Mouse (Mus musculus) thymus, postnatal 10 days (tissue): ENCODE measurements around the gene Irak3.
"Not testable (repeated sequence)": the region's sequence is repeated elsewhere in the genome, so short reads cannot be mapped to it uniquely, and the experiment has no call there.

Experiments
- DNase-seq, 2 experiments: peaks; one replicate each; pipeline ENCODE4 v3.0.0; 2021; ENCODE audit warnings: low spot score in 2 of 2

Gene Irak3

DNA sequence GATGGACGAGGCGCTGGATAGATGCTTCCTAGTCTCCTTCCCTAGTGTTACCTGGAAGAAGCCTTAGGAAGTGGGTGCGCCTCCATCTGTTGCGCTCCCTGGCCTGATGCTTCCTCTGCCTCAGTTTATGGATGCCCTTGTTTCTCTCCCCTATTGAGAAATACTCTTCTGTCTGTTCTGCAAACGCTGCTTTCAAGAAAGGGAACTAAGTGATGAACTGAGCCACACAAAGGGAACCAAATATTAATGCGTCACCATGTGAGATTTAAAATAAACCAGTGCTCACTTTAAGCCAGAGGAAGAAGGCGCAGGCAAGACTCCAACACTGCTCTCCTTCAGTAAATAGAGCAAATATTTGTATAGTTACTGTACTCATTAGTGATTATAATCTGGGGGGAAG is 38.4 kb downstream of the Irak3 start:
- DNase-seq: no peak

DNA sequence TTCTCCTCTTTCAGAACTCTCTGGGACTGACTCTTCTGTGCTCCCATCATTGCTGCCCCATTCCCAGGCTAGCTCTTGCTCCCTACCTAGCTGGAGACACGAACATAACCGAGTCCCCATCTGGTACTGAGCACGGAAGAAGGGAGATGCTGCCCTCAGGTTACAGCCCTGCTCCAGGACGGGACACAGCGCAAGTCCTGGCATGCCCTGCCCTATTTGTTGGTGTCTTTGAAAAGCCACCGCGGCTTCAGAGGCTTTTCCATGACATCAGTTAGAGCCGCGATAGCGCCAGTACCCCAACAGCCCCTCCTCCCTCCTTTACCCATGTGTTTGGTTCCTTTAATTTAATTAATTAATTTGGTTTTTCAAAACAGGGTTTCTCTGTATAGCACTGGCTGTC is 39.1 kb downstream of the Irak3 start:
- no peak for DNase-seq

DNA sequence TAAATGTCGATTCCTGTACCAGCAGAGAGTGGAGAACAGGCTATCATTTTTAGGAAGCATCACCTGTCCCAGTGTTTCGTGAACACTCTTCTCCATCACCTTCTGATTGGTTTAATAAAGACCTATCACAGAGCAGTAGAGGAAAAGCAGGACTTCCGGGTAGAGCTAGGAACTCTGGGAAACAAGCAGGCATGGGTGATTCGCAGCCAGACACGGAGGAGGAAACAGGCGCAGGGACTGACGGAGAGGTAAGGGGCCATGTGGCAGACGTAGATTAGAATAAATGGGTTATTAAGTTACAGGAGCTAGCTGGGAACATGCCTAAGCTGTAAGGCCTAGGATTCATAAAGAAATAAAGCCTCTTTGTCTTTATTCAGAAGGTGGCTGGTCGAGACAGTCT is 41.4 kb downstream of the Irak3 start:
- no peak for DNase-seq

DNA sequence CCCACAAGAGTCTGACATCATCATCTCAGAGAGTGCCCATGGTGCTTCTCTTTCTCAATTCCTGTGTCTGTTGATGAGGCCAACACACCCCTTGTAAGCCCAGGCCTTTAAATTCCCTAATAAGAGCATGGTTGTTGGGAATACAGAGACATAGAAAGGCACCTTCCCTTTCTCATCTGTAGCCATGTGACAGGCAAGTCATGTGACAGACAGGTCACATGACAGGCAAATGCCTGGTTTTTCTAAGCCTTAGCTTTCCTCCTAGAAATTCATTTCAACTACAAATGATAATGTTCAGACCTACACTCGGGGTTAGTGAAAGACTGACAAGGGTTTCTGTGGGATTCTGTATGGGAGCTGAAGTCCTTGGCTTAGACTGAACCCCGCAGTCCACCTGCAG is 48.0 kb downstream of the Irak3 start:
- DNase-seq: no peak

- no peak for DNase-seq
These were observed 50.3 kb downstream of the Irak3 start for GRCm38 (mm10) chr10:120151672-120152071.

GRCm38 (mm10) chr10:120140916-120141516 is 60.9 kb downstream of the Irak3 start:
- no peak for DNase-seq

- DNase-seq: no peak
These were observed 61.7 kb downstream of the Irak3 start for GRCm38 (mm10) chr10:120140193-120140592.

DNA sequence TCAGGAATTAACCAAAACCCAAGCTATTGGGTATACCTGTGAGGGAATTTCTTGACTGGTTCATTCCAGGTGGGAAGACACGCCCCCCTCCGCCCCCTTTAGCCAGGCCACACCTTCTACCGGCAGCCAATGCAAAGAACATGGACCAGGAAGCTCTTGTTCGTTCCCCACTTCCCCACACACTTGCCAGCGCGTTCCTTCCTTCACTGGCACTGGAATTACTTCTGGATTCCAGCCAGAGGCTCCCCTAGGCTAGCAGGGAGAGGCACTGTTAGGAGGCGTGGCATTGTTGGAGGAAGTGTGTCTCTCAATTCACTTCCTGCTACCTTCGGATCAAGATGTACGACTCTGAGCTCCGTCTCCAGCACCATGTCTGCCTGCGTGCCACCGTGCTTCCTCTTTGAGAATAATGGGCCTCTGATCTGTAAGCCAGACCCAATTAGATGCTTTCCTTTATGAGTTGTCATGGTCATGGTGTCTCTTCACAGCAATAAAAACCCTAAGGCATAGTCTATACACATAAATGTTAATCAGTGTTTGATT is 65.8 kb downstream of the Irak3 start:
- DNase-seq: no peak

- no peak for DNase-seq
These were observed 68.2 kb downstream of the Irak3 start for GRCm38 (mm10) chr10:120133697-120134096.

GRCm38 (mm10) chr10:120130621-120131020 is 71.3 kb downstream of the Irak3 start:
- peak; percentile 18 to 64 for DNase-seq

- DNase-seq: no peak
These were observed 73.2 kb downstream of the Irak3 start for GRCm38 (mm10) chr10:120128601-120129277.

GRCm38 (mm10) chr10:120125465-120125857 is 76.5 kb downstream of the Irak3 start:
- DNase-seq: no peak

DNA sequence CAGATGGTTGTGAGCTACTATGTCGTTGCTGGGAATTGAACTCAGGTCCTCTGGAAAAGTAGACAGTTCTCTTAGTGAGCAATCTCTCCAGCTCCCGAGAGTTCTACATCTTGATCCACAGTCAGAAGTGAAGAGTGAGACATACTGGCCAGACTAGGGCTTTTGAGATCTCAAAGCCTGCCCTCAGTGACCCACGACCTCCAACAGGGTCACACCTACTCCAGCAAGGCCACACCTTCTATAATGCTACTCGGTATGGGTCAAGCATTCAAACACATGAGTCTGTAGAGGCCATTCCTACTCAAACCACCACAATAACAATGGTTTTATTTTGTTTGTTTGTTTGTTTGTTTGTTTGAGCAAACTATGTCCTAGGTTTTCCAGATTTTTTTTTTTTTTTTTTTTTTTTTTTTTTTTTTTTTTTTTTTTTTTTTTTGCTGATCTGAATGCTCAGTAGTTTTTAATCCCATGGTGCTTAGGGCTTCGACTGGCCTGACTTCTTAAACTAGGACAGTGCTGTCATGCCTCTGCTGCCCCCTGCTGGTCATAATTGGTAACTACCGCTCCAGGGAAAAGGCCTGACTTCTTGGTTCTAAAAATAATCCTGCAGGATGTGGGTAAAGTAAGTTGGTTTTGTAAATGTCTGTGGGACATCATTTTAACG is 77.0 kb downstream of the Irak3 start:
- DNase-seq: peak; percentile 75 to 86

DNA sequence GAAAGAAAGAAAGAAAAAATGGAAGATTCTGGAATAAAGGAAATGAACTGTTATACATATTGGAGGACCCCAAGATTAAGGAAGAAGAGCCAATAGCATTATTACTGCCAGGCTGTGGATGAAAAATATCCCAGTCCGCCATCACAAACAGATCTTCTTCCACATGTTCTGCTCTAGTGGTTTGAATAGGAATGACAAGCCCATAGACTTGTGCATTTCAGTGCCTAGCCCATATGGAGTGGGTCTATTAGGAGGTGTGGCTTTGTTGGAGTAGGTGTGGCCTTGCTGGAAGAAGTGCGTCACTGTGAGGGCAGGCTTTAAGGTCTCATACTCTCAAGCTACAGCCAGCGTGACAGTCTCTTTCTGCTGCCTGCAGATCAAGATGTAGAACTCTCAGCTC is 78.2 kb downstream of the Irak3 start:
- no peak for DNase-seq

GRCm38 (mm10) chr10:120115249-120115648 is 86.7 kb downstream of the Irak3 start:
- no peak for DNase-seq

- no peak for DNase-seq
These were observed 87.4 kb downstream of the Irak3 start for GRCm38 (mm10) chr10:120114493-120114892.

- DNase-seq: no peak
These were observed 88.0 kb downstream of the Irak3 start for GRCm38 (mm10) chr10:120113980-120114379.

- not testable (repeated sequence) for DNase-seq
These were observed 88.4 kb downstream of the Irak3 start for GRCm38 (mm10) chr10:120113482-120113881.

DNA sequence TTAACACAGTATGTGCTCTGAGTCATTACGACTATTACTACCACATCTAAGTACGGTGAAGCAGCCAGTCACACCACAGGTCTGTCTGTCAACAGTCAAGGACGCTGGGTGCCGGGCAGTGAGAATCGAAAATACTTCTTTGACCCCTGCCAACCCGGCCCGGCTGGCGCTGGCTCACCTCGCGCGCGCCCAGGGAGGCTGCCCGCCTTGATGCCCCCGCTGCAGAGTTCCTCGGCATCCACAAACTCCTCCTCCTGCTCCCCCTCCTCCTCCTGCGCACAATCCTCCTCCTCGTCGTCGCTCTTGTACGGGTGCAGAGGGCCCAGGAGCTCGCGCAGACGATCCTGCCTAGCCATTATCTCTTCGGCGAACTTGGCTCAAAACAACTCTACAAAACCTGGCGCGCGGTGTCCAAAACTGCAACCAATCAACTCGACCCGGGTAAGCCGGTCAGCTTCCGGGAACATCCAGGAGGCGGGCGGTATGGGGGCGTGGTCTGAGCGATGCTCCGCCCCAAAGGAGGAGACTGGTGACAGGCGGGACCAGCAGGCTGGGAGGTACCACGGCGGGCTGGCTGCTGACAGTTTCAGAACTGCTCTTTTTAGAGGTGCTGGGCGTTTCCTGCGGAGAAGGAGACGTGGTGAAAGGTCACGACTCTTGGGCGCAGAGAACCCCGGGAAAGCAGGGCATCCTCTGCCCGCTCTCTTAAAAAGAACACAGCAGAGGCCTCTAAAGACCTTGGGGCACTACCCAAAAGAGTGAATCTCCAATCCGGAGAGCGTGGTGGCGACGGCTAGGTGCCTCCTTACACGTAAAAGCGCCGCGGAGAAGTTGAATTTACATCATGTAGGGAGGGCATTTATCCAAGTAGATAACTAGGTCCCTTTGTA is 89.2 kb downstream of the Irak3 start, which contains the start of gene Helb:
TSS of gene Helb (minus strand) at position 481 of the 890 bp plus-strand sequence.
- peak; percentile 98 to 99 for DNase-seq

- DNase-seq: no peak
These were observed 90.1 kb downstream of the Irak3 start for GRCm38 (mm10) chr10:120111691-120112319.

- no peak for DNase-seq
These were observed 101.1 kb downstream of the Irak3 start for GRCm38 (mm10) chr10:120100806-120101205.
